Mouse (Mus musculus) thymus, postnatal 36 days (tissue): ENCODE measurements at regions not wholly inside any gene's neighbourhood (a gene's known extent, or its start where the extent isn't known, plus 50 kb on each side); places are given as distances from the start of the nearest gene placed in this dataset.
"Not testable (repeated sequence)": the region's sequence is repeated elsewhere in the genome, so short reads cannot be mapped to it uniquely, and the experiment has no call there.

Source experiments
- DNase-seq, 2 experiments: peaks; one replicate each; pipeline ENCODE4 v3.0.0; 2022; ENCODE audit warnings: mixed read lengths in 2 of 2

DNA sequence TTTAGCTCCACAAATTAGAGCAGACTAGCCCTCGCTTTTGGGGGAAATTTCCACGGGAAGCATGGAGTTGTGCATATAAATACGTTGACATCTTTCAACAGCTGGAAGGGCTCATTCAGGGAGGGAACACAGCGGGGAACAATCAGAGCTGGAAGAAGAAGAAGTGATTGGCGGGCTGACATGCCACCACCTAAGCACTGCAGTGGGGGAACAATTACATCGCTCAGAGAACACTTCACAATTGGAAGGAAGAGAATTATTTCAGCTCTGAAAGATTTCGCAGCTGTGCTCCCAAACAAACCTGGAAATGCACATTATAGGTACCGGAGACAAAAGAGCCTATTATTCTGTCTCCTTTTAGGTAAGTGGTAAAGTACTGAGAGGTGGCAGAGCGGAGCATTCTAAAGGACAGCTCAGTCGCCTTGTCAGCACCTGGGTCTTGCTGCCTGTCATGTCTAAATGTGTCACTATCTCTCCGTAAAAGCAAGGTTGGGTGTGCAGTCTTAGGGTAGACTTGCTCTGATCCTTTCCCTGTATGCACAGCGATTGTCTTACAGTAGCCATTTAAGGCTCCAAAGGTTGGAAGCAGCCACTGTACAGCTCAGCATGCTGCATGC lies 223.6 kb downstream of the Unc5cl start:
- DNase-seq: no peak

DNA sequence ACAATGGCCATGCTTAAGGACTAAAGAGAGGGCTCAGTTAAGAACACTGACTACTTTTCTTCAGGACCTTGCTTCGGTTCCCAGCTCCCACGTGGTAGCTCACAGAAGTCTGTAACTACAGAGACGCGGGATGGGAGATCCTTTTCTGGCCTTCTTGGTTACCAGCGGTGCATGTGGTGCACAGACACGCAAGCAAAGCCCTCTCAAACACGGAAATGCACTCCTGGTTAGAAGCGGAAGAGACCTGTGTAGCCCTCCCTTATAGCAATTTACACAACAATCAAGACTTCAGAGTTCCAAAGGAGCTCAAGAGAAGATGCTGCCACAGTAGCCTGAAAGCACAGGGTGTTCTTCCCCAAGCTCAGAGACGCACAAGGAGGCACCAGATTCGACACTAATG lies 225.6 kb downstream of the Unc5cl start:
- DNase-seq: no peak

DNA sequence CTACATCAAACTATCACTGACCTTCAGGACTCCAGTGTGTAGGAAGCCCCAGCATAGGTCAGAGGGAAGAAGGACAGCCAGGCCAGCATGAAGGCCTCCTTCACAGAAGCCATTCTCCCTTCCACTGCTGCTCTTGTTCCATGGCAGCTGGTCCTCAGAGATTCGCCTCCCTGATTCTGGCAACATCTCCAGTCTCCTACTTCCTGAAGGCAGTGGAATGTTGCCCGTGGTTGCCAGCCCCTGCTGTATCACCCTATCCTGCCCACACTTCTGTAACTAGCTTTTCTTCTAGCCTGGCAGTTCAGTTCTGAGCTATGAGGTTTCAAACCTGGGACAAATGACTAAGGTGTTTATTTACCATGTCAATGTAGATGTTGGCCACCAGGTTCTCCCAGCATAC lies 234.2 kb downstream of the Unc5cl start:
- DNase-seq: no peak

DNA sequence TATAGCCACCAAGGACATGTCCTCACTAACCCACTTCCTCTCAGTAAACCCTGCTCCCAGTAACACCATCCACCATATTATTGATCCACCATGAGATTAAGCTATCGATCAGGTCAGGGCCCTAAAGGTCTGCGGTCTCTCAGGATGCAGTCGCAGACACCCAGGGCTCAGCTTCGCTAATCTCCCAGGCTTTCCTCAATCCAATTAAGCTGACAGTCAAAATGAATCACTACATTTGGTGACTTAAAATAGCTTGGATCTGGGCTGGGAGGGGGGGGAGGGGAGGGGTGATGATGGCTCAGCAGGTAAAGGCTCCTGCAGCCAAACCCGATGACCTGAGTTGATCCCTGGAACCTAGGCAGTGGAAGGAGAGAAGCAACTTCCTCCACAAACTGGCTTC lies 233.7 kb upstream of the Lrfn2 start:
- DNase-seq: no peak

DNA sequence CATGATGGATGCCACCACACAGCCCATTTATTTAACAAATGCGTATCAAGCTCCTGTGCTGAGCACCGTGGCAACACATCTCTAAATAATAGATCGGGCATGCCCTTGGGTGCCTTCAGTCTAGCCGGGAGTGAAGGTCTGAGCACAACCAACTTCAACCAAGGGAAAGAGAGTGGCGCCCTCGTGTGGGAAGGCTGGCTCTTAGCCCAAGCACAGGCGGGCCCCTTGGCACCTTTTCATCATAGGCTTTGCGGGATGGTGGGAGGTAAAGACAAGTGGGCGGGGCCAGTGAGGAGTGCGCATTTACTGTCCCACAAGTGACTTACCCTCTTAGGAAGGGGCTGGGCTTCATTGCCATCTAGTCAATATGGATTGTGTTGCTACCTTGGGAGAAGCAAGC lies 231.6 kb upstream of the Lrfn2 start:
- DNase-seq: no peak

DNA sequence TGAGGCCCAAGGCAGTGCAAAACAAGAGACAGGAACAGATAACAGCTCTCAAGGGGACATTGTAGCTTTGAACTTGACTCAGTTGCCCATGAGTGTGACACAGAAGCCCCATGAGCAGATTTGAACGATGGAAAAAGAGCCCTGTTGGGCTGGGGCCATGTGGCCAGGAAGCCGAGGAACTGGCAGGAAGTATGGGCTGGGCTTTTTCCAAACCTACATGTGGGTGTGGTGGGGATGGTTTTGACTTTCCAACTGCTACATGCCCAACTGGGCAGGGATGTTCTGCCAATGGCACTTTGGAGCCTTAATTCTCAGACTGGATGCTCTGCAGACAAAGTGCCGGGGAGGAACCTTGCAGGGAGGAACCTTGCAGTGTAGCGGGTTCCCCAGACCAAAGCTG lies 211.7 kb upstream of the Lrfn2 start:
- DNase-seq: no peak

DNA sequence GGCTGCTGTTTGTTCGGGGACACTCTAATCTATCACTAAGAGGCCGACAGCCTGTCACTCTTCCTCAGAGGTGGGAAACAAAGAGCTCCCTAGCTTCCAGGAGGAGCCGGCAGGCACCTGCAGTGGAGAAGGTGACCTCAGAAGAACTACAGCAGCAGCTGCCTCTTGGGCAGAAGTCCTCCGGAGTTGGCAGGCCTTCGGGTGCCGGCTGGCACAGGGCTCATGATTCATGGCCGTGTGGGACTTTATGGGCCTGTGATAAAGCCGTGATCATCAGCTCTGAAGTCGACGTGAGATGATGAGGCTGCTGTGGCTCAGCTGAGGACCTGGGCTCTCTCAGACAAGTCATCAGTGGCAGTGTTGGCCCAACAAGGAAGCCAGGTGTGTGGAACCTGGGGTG lies 208.9 kb upstream of the Lrfn2 start:
- DNase-seq: no peak

DNA sequence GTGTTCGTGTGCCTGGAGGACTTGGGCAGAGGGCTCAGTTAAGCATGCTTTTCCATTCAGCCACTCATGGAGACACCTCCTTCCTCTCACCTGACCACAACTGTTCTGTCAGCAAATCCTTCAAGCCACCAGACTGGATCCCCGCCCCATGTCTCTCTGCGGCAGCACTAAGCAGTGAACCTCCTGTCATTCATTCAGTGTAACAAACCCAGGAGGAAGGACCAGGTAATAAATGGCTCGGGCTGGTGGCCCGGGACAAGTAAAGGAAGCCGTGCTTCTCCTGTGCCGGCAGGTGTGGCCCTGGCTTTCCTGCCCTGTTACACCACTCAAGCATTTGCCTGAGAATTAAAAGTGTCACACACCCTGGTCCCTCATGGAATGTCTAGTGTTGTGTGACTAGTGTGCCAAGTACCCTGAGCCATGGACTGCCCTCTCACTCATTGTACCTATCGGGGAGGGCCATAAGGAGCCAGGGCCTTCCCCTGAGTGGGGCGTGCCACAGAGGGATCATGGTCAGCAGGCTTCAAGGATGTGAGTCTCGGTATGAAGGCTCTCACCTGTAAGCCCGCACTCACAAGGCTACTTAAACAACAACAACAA lies 207.6 kb upstream of the Lrfn2 start:
- no peak for DNase-seq

DNA sequence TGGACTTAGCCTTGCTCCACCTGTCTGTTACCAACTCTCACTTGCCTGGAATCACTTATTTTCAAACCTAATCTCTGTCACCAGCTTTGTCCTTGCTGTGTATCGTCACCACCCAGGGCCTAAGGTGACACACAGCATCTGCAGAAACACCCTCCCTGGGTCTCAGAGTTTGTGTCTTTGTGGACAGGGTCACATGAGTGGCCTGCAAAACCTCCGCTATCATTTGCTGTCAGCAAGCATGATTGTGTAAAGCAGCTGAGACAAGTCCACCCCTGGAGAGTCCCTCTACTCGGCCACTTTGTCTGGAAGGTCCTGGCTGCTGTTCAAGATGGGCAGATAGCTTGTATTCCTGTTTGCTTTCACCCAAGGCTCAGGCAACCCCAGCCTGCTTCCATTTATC lies 205.7 kb upstream of the Lrfn2 start:
- DNase-seq: no peak

DNA sequence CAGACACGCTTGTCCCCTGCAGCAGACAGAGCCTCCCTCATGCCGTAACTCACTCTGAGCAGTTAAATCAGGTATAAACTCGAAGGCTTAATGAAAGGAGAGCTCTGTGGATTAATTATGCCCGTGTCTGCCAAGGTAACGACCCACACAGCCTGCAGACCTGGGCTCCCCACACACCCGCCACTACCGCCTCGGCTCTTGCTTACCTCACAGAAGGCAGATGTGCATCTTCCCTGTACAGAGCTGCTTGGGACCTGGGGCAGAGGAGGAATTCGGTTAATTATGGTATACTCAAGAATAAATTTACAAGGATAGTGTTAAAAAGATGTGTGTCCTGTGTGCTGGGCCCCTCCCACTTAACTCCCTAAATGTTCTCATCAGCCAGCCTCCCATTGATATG lies 198.4 kb upstream of the Lrfn2 start:
- no peak for DNase-seq

DNA sequence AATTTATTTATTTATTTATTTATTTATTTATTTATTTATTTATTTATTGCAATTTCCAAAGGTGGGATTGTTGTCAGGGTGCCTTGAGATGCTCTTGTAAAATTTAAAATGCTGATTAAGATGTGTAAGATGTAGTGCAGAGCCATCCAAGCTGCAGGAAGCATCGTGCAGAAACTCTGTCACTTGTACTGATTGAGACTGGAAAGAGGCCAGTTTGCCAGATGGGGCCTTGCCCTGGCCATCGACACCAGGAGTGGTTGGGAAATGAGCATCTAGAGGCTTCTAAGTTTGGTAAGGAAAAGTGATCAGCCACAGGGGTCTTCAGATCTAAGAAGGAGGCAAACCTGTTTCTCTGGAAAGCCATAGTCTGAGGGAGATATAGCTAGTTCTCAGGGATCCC lies 195.0 kb upstream of the Lrfn2 start:
- not testable (repeated sequence) for DNase-seq

DNA sequence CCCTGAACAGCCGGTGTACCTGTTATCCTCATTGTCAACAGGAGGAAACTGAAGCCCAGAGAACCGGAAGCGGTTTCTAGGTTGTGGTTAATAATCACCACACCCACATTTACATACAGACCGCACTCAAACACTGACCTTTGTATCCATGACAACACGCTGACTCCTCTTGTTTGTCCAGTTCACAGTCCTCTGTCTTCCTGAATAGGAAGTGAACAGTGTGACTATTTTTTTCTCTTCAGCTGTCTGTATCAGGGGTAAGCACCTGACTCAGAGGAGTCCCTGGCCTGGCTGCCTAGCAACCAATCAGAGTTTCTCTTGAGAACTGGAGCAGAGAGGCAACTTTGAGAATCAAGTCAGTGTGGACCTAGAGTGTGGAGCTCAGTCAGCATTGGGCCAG lies 193.5 kb upstream of the Lrfn2 start:
- DNase-seq: no peak

DNA sequence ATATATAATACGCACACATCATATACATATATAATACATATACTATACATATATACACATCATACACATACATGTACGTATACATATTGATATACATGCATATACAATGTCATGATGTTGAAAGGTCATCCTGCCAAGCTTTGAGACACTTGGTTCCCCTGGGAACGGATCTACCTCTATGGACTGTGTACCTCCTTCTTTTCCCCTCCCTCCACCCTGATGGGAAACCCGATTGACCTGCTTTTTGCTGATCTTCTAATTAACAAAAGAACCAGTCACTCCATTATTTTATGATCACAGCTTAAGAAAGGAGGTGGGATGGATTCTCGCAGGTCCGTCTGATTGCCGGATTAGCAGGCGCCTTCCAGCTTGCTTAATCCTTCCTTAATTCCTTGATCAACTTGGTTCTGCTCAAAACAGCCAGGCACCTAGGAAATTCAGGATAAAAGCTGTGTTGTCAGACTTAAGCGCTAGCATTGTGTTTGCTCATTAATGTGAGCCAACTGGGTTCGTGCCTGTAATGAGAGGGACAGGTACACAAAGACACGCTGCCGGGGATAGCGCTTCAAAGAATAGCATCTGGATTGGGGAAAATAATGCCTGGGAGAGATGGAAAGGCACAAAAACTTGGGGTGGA lies 189.3 kb upstream of the Lrfn2 start:
- no peak for DNase-seq

DNA sequence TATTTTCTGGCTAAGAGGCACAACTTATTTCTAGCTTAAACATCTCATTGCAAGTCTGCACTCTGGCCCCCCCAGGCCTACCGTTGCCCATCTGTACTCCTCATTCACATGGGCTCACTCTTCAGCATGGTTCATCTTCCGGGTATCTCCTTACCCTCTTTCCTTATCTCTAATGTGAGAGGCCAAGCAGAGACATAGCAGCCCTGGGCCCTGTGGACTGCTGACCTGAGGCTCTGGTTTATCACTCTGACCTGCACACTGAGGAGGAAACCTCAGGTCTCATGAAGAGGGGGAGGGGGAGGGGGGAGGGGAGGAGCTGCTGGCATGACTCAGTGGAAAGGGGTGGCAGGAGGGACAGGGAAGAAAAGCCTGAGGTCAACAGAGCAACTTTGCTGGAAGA lies 162.1 kb upstream of the Lrfn2 start:
- DNase-seq: no peak

DNA sequence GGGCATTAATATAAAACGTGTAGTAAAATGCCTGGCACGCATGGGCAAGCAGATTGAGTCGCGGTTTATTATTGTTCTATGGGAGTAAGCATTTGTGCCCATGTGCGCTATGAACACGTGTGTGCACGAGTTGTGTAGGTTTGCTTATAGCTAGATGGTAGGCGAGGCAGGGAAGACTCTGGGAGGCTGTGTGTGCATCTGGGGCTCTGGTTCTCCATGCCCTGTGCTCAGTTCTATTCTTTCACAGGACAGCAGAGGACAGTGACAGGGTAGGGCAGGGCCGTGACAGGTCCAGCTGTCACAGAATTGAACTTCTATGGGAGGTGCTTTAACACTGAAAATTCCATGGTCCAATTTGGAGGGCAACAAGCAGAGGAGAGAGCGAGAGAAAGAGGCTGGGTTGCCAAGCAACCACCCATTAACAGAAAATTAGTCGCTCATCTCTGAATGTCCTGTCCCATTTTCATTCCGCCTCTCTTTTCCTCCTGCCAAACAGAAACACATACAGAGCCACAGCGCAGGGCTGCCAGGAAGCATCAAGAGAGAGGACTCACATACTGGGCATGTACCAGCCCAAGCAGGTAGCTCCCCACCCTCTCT lies 160.4 kb upstream of the Lrfn2 start:
- no peak for DNase-seq

DNA sequence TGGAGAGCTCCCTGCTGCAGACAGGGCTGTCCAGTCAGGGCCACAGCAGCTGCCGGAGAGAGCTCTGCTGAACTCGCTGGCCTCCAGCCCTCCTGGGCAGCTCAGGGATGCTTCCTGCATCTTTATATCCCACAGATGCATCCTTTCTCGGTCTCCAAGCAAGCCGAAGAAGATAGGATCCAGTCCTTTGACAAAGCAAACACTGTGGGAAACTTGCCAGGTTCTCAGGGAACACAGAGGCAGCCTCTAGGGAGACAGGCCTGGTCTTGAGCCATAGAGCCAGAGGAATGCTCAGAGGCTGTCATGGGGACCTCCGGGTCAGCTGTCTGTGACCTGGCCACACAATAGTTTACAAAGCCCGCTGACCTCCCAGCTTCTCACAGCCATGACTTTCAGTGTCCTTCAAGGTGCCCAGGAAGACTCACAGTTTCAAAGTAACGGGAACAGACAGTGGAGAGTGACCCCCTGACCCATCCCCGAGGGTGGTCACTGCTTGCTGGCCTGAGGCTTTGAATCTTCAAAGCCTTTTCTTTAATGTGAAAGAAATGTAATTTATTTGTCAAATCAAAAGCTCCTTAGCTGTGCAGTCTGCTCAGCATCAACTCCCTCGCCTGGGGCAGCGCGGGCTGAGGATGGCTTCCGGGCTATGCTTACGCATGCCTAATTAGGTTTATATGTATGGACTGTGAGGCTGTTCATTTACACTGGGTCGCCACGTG lies 157.8 kb upstream of the Lrfn2 start:
- DNase-seq: no peak

DNA sequence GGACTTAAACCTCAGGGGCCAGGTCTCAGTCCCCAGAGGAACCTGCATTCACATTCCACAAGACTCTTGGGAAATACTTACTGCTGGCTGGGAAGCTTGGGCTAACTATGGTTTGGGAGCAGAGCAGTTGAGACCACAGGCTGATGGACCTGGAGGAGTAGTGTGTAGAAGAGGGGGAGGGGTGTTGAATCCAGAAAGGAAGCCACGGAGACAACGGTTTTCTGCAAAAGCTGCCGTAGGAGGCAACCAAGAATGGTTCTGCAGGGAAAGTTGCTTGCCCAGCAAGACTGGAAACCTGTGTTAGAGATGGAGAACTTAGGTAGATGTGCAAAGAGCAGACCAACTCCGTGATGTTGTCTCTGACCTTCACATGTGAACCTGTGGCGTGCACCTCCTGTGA lies 156.7 kb upstream of the Lrfn2 start:
- no peak for DNase-seq

DNA sequence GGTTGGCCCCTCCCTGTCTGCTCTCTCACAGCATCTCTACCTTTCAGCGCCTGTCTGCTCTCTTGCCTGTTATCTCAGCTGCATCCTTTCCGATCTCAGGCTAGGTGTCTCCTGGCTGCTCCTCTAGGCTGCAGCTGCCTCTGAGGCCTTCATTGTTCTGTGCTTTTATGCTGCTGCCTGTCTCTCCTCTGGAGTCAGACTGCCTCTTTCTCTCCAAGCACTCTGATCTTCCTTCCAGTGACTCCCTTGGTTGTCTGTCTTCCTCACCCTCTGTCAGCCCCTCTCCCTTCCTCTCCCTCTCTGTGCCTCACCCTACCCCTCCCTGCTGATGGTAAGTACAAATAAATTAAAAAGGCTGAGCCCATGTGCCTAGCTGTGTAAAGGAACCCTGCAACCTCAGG lies 155.7 kb upstream of the Lrfn2 start:
- no peak for DNase-seq

DNA sequence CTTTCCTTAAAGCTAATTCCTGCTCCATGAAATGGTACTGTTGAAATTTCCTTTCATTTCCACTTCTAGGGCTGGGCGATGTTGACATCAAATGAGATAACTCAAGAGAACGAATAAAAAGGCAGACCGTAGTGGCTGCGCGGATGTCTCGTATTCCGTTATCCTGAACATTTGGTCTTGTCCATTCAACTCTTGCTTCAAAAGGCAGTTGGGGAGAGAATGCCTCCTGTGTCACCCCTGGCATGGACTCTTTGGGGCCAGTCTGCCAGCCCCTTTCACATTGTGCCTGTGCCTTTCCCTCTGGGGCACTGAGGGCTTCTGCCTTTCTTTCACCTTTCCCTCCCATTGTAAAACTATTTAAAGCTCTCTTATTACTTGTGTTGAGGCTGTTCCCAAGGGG lies 152.0 kb upstream of the Lrfn2 start:
- DNase-seq: no peak

DNA sequence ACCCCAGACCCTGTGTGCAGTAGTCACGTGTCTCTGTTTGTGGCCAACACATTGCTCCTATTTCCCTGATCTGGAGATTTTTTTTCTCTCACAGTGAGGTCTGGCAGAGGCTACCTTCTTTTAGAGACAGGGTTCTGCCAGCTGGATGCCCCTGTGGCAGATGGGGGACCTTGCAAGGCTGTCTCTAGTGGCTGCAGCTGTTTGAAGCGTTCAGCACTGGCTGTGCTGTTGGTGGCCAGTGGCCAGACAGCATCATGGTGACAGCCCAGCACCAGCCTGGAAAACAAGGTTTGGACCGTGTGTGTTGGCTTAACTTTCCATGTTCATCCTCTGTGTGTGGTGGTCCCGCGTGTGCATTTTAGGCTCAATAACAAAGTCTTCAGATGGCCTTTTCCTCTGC lies 147.8 kb upstream of the Lrfn2 start:
- no peak for DNase-seq

DNA sequence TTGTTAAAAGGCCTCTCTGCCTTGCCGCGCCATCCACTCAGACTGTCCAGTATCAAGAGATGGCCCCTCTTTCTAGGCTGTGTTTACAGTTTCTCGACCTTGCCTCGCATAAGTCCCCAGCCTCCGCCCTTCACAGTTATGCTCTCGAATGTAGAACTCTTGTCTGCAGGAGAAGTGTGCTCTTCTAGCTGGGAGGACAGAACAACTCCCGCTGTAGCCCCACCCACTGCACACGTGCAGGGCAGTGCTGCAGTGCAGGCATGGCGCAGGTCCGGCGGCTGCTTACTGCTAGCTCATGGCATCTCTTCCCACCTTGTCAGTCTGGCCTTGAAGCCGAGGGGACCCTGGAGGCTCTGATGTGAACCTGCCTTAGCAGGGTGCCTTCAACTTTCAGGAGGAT lies 145.7 kb upstream of the Lrfn2 start:
- no peak for DNase-seq

DNA sequence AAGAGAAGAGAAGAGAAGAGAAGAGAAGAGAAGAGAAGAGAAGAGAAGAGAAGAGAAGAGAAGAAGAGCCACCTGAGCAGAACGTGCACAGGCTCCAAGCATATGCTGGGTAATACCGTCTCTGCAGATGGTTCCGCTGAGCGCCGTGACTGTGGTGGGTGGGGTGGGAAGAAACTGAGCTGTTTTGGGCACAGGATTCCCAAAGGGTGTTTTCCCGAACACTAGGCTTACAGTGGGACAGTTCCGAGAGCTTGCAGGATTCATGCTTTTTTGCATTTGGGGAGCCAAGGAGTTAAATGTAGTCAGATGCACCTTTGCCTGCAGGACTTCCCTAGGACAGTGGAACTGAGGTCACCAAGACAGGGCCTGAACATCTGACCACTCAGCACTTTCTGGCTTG lies 142.3 kb upstream of the Lrfn2 start:
- DNase-seq: no peak

DNA sequence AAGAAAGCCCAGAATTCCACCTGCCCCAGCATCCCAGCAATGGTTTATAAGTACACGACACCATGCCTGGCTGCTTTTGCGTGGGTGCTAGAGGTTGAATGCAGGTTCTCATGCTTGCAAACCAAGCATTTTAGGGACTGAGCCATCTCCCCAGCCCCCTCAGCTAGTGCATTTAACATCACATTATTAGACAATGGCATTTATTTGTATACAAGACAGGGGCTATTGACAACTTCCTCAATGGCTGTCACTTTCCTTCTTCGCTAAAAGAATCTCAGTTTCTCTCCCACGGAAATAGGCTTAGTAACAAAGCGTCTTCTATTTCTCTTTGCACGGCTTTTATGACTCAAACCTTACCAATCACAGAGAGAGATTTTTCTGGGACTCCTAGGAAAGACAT lies 141.7 kb upstream of the Lrfn2 start:
- DNase-seq: no peak

DNA sequence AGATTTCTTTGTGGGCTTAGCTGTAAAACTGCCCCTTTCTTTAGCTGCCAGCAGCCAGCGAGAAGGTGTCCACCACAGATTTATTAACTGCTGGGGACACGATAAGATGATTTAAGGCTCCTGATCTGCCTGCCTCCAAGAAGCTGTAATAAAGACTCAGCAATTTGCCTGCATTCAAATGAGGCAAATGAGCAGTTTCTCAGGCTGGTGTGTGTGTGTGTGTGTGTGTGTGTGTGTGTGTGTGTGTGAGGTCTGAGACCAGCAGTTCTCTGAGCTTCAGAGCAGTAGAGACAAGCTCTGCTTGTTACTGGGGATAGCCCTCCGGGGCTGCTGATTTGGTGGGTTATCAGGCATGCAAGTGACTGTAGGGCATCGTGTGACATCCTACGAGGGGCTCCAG lies 139.2 kb upstream of the Lrfn2 start:
- no peak for DNase-seq
